Mouse (Mus musculus) ES-CJ7 (cell line): ENCODE data around the gene 1700025B11Rik.
A peak's percentile ranks its signal among the peaks of the same experiment; 100 is the strongest.
"Not testable (repeated sequence)": the region's sequence is repeated elsewhere in the genome, so short reads cannot be mapped to it uniquely, and the experiment has no call there.

Experiments
- DNase-seq: peaks from one replicate; pipeline ENCODE4 v3.0.0; 2011; ENCODE audit warnings: low read depth, low spot score

The 1700025B11Rik gene

GRCm38 (mm10) chr15:77561792-77562191, at the start of gene 1700025B11Rik:
Gene 1700025B11Rik, minus strand, starts transcription at chr15:77561892.
- DNase-seq = no peak

DNA sequence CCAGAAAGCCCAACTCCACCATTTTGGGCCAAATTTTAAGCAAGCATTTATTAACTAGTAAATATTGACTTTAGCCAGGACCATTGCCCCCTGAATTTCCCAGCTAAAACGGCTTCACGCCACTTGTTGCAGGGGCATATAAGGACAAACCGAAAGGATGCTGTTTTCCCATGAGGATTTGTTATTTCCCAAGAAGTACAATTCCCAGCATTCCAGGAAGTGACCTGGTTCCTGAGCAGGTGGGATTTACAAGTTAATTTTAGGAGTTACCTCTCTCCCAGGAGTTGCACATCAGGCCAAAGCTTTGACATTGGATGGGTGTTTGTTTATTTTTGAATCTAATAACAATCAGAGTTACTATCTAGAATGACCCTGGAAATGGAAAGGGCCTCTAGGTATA, 44.4 kb upstream of the 1700025B11Rik start:
- DNase-seq = no peak

DNA sequence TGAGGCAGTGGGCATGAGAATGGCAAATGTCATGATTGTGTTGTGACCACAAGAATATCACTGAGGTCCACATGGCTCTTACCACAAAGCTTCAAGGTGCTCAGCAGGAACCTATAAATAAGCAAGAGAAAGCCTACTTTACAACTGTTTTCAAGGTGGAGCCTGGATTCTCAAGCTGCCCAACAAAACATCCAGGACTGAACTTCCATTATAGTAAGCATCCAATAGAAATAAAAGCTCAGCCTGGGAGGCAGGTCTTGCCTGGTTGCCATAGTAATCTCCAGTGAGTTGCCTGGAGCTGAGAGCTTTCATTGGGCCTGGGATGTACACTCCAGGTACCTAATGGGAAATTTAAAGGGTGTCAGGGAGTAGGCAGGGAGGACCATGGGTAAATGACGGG, 37.3 kb upstream of the 1700025B11Rik start, which contains the start of gene Gm36245:
Gene Gm36245, plus strand, starts transcription at position 301 of the 400 bp plus-strand sequence.
- DNase-seq = no peak

DNA sequence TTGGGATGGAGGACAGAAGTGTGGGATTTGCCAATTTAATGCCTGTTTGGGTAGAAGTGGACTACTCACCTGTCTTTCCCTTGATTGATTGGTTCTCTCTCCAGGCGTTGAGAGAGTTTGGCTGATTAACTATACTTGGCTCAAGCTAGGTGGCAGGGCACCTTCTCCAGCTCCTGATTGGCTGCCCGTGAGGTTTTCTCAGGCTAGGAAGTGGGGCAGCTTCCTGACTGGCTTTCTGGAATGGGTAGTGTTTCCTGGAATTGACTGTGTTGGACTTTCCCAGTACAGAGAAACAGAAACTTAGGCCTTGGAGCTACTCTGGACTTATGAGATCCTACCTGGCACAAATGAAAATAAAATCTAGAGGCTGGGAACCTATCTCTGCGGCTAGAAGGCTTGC, 36.7 kb upstream of the 1700025B11Rik start:
- DNase-seq = no peak

GRCm38 (mm10) chr15:77595961-77596360, 34.3 kb upstream of the 1700025B11Rik start, which contains the start of gene Apol10b:
Gene Apol10b, minus strand, starts transcription at chr15:77596125.
- no peak for DNase-seq

DNA sequence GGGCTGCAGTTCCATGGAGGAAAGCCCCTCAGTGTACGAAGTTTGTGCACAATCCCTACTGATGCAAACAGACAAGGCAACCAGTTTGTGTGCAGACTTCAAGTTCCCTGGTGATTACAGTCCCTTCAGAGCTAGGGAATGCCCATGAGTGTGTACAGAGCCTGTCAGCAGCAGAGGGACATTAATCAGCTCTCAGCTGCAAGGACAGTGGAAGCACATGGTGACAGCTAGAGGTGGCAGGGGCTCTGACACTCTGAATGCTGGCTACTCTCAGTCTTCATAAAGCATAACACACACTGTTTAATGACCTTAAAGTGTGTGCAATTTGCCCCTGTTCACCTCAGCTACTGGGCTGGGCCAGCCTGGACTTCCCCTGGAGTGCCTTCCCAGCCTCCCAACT, 31.9 kb upstream of the 1700025B11Rik start:
- DNase-seq = no peak

GRCm38 (mm10) chr15:77590881-77591280, 29.2 kb upstream of the 1700025B11Rik start:
- peak; percentile 17 for DNase-seq

- DNase-seq = no peak
These were observed 27.3 kb upstream of the 1700025B11Rik start for GRCm38 (mm10) chr15:77588981-77589380.

DNA sequence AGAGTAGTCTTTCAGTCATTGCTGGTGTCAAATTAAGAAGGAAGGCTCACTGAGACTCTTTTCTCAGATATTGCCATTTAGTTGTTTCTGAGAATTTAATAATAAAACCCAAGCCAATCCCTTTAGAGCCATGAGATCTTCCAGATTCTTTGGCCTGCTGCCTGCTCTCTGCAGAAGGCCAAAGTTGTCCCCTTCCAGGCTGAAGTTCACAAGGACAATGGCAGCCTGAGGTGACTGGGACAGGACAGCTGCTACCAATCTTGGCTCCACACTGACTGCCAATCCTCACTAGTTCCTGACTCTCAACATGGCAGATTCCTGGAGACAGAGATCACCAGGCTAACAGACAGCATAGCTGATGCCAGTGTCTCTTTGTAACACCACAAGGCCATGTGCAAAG, 25.3 kb upstream of the 1700025B11Rik start:
- DNase-seq = no peak

DNA sequence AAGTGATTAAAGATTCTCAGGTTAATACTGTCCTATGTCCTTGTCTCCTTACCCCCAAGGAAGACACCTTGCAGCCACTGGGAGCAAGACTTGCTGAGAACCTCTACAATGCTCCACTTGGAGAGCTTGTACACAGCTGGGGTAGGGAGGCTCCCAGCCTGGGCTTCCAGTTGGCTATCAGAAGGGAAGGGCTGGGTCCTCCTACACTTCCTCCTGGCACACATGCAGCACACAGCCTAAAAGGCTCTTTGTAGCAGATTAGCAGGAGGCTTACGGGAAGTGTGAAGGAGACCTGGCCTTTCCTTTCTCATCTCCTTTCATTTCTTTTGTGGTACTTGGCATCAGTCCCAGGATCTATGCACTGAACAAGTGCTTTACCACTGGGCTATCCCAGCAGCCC, 20.0 kb upstream of the 1700025B11Rik start:
- DNase-seq = no peak

DNA sequence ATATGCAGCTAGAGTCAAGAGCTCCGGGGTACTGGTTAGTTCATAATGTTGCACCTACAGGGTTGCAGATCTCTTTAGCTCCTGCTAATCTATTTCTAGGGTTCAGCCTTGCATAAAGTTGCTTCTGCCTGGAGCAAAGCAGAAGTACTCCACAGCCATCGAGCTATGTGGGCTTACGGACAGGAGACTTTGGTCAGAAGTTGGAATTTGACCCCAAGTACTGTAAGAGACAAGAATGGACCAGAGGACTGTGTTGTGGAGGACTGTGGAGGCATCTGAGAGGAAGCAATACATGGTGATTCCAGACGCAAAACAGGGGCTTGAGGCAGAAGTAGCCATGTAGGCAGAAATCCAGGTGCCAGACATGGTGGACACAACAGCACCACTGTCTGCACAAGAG, 17.6 kb upstream of the 1700025B11Rik start:
- DNase-seq = no peak

DNA sequence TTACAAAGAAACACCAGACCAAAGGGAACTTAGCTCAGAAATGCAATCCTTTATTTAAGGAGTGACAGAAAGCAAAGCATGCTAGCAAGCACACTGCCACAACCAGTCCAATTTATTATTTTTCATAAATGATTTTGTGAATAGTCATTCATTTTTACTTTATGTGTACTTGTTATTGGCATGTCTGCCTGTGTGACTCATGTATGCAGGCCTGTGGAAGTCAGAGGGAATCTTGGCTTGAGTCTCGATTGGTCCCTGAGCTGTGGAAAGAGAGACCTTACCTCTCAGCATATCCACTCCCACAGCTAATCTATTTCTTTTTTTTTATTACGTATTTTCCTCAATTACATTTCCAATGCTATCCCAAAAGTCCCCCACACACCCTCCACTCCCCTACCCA, 17.1 kb upstream of the 1700025B11Rik start:
- no peak for DNase-seq

DNA sequence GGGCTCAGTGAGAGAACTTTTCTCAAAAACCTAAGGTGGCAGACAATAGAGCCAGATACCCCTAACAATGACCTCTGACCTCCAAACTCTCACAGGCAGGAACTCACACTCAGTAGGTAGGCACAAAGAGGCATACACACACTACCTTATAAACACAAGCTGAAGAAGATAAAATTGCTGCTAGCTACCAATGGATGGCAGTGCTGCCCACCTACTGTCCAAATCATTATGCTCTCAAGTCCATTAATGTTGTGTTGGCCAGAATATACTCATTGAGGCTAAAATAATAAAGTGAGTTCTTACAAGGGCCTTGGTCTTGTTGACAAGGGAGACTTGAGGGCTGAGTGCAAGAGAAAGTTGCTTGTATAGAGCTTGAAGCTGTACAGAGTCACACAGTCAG, 1.5 kb upstream of the 1700025B11Rik start:
- no peak for DNase-seq

- not testable (repeated sequence) for DNase-seq
These were observed 22.5 kb downstream of the 1700025B11Rik start for GRCm38 (mm10) chr15:77539221-77539620.

GRCm38 (mm10) chr15:77533216-77533615, 28.5 kb downstream of the 1700025B11Rik start, which contains the start of gene Apol7c:
Gene Apol7c, minus strand, starts transcription at chr15:77533316.
- DNase-seq = no peak

DNA sequence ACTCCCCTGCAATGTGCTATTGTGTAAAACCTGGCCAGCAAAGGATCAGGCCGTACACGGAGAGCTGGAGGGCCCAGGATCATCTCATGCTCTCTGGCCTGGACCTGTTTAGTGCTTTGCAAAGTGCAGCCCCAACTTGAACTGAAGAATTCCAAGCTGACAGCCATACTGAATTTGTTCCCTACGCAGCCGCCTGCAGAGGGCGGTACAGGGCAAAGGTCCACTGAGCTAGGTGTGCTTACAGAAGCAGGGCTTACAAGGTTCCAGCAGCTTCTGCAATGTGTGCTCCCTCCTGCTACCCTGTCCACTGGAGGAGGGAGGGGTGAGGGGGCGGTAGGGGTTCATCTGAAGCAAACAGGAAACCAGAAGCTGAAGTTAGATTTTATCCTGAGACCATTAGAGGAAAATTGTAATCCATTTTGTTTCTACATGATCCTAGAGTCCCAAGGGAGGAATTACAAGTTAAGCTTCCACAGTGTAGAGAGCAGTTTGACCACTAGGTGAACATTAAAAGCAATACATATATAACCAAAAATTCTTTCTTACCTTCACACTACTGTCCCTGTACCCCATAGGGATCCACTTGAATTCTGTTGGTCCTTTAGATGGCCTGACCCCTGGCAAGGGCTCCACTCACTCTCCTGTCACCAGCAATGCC, 38.4 kb downstream of the 1700025B11Rik start:
- peak; percentile 61 for DNase-seq

DNA sequence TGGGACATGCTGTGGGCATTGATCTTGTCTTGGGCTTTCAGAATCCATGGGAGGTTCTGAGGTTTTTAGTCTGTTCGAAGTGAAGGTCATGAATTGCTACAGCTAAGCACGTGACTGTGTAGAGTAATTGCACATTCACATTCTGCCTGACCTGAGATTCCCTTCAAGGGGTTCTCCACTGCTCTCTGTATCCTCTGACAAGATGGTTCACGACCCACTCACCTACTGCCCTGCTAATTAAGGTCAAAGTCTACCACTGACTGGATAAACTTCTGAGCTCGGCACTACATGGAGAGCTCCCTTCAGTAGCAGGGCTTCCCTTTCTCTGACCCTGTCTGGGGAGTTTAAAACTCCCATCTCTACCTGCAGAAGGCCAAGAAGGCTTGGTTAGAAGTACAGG, 41.1 kb downstream of the 1700025B11Rik start:
- not testable (repeated sequence) for DNase-seq
